10 mouse cellular contexts compared by ENCODE assay signal in the genomic region with DNA sequence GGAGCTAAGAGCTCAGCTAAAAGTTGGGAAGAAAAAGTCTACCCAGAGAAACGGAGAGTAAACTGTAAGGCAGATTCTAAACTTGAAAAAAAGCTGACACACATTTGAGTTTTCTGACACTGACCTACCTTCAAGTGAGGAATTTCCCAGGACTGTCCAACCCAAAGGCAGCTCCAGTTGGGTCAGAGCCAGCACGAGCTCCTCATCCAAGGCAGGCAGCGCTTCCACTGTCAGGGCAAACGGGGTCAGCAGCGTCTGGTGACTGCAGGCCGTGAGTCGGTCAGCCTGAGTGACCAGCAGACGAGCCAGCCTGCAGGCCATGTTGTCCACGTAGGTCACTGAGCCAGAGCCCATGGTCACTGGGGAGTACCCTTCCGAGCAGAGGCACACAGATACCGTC.
DNase-seq lines count a peak whose midpoint lies in the region; ATAC-seq lines count a peak whose summit lies in the region.
"Had no signal": no experiment of that assay in that cellular context is flagged by ENCODE, and none has a peak within 500 bp of the region (broad histone marks: within the 10 kb centered on the region; RNA-seq: fewer than 3 reads in every experiment).

No protein-coding gene starts in this region.

- H3K36me3 ChIP-seq in kidney, embryonic 16.5 days (ENCODE audit: insufficient read depth, low read length), result no peaks in the 10 kb centered on the region
- no peaks in the 10 kb centered on the region for H3K36me3 ChIP-seq in hindbrain, embryonic 16.5 days (ENCODE audit: control insufficient read depth, insufficient read depth, low read length)
- no peaks in the 10 kb centered on the region for H3K36me3 ChIP-seq in hindbrain, embryonic 11.5 days (ENCODE audit: control insufficient read depth, insufficient read depth, low read length)
- H3K36me3 ChIP-seq: forebrain, embryonic 10.5 days had no signal

- H3K27me3 ChIP-seq in kidney, embryonic 16.5 days (ENCODE audit: insufficient read depth, low read length), result no peaks in the 10 kb centered on the region
- no peaks in the 10 kb centered on the region for H3K27me3 ChIP-seq in hindbrain, embryonic 16.5 days (replicated peaks; ENCODE audit: control insufficient read depth, insufficient read depth, low read length)
- no peaks in the 10 kb centered on the region for H3K27me3 ChIP-seq in hindbrain, embryonic 11.5 days (ENCODE audit: control insufficient read depth, insufficient read depth, low read length)
- H3K27me3 ChIP-seq: stomach, embryonic 15.5 days had no signal

- H3K4me1 ChIP-seq in kidney, embryonic 16.5 days (ENCODE audit: insufficient read depth, low read length), result peaks cover 7% of the 10 kb centered on the region
- no peaks in the 10 kb centered on the region for H3K4me1 ChIP-seq in hindbrain, embryonic 16.5 days (ENCODE audit: control insufficient read depth, insufficient read depth, low read depth, low read length)
- no peaks in the 10 kb centered on the region for H3K4me1 ChIP-seq in hindbrain, embryonic 11.5 days (replicated peaks; ENCODE audit: control insufficient read depth, insufficient read depth, low read length)
- H3K4me1 ChIP-seq: stomach, embryonic 15.5 days had no signal

- no peak overlapping the region for H3K27ac ChIP-seq in kidney, embryonic 16.5 days (ENCODE audit: low read length)
- no peak overlapping the region for H3K27ac ChIP-seq in hindbrain, embryonic 16.5 days (ENCODE audit: low read depth, low read length)
- H3K27ac ChIP-seq in hindbrain, embryonic 11.5 days (ENCODE audit: low read depth, low read length), result no peak overlapping the region
- H3K27ac ChIP-seq: forebrain, embryonic 10.5 days; stomach, embryonic 15.5 days had no signal

- H3K4me3 ChIP-seq in kidney, embryonic 16.5 days (ENCODE audit: low read length), result no peak overlapping the region
- H3K4me3 ChIP-seq in hindbrain, embryonic 16.5 days (ENCODE audit: low read length), result no peak overlapping the region
- no peak overlapping the region for H3K4me3 ChIP-seq in hindbrain, embryonic 11.5 days (ENCODE audit: low read depth, low read length)
- H3K4me3 ChIP-seq: forebrain, embryonic 10.5 days; stomach, embryonic 15.5 days had no signal

- peak; percentile 64 for DNase-seq in kidney, adult 18-20 months
- peak; percentile 55 for DNase-seq in brain, adult 2 months (ENCODE audit: low read depth, low spot score)
- DNase-seq in gastrocnemius, adult 18-20 months (ENCODE audit: low spot score), result peak; percentile 34
- peak; percentile 81 for DNase-seq in kidney, postnatal 14 days
- DNase-seq in hindbrain, embryonic 11.5 days (ENCODE audit: low spot score), result no peak

- no peak for ATAC-seq in kidney, embryonic 16.5 days (ENCODE audit: low FRiP score, low TSS enrichment)
- ATAC-seq in hindbrain, embryonic 16.5 days, result no peak
- ATAC-seq in hindbrain, embryonic 11.5 days (ENCODE audit: low FRiP score), result no peak
- no peak for ATAC-seq in frontal cortex, adult (ENCODE audit: low TSS enrichment)

- H3K9ac ChIP-seq in kidney, embryonic 16.5 days (replicated peaks; ENCODE audit: low read length), result no peak overlapping the region
- no peak overlapping the region for H3K9ac ChIP-seq in hindbrain, embryonic 16.5 days (ENCODE audit: low read depth, low read length)
- H3K9ac ChIP-seq in hindbrain, embryonic 11.5 days (ENCODE audit: low read depth, low read length), result no peak overlapping the region
- H3K9ac ChIP-seq: stomach, embryonic 15.5 days had no signal

- 48% methylated on average over 11 of the region's 11 CpGs for WGBS in kidney, embryonic 16.5 days
- WGBS in hindbrain, embryonic 16.5 days, result 68% methylated on average over 11 of the region's 11 CpGs
- WGBS in hindbrain, embryonic 11.5 days, result 65% methylated on average over 11 of the region's 11 CpGs

- no peaks in the 10 kb centered on the region for H3K9me3 ChIP-seq in kidney, embryonic 16.5 days (ENCODE audit: low read length)
- H3K9me3 ChIP-seq in hindbrain, embryonic 16.5 days (ENCODE audit: control insufficient read depth, low read length), result no peaks in the 10 kb centered on the region
- no peaks in the 10 kb centered on the region for H3K9me3 ChIP-seq in hindbrain, embryonic 11.5 days (ENCODE audit: control insufficient read depth, low read length)
- H3K9me3 ChIP-seq: forebrain, embryonic 10.5 days; stomach, embryonic 15.5 days had no signal

- H3K4me2 ChIP-seq in kidney, embryonic 16.5 days (replicated peaks; ENCODE audit: low read depth, low read length), result no peak overlapping the region
- H3K4me2 ChIP-seq in hindbrain, embryonic 16.5 days (ENCODE audit: low read length), result no peak overlapping the region
- no peak overlapping the region for H3K4me2 ChIP-seq in hindbrain, embryonic 11.5 days (replicated peaks; ENCODE audit: low read depth, low read length)
- H3K4me2 ChIP-seq: stomach, embryonic 15.5 days had no signal
